Mouse (Mus musculus): ENCODE measurements around the gene 2410002F23Rik. TPM values are rescaled to one million over a fixed set of nuclear protein-coding genes. Genes with fewer than 3 reads are reported as not detected.
"Not testable (repeated sequence)": the region's sequence is repeated elsewhere in the genome, so short reads cannot be mapped to it uniquely, and the experiment has no call there.

The 2410002F23Rik gene
- polyA plus RNA-seq, 1 experiment from 2014 or later, result 221 TPM

- H3K36me3 ChIP-seq, result peaks cover 10% of the 10 kb centered on the region
- H3K9ac ChIP-seq, result no peak overlapping the region
- H3K27me3 ChIP-seq, result no peaks in the 10 kb centered on the region
- no peaks in the 10 kb centered on the region for H3K9me3 ChIP-seq
- no peak overlapping the region for H3K4me2 ChIP-seq
- peaks cover 22% of the 10 kb centered on the region for H3K4me1 ChIP-seq (replicated peaks)
- H3K4me3 ChIP-seq, result no peak overlapping the region
- WGBS, result 71% methylated on average over 1 of the region's 1 CpGs
- H3K27ac ChIP-seq (replicated peaks), result no peak overlapping the region
- no peak for ATAC-seq (ENCODE audit: low FRiP score, low read depth)
These were observed 2.4 kb upstream of the 2410002F23Rik start for GRCm38 (mm10) chr7:44244080-44244479.

GRCm38 (mm10) chr7:44246984-44247470, 505 bp downstream of the 2410002F23Rik start:
- ATAC-seq (ENCODE audit: low FRiP score, low read depth), result peak; percentile 32
- WGBS, result under 1% methylated on average over 23 of the region's 23 CpGs
- H3K36me3 ChIP-seq, result peaks cover 30% of the 10 kb centered on the region

GRCm38 (mm10) chr7:44247971-44248370, 1.4 kb downstream of the 2410002F23Rik start:
- peak overlapping the region; percentile 94; the same call in 1 of the 2 replicates for H3K27ac ChIP-seq (replicated peaks)
- peak overlapping the region; percentile 83 for H3K9ac ChIP-seq
- peak overlapping the region; percentile 70 for H3K4me2 ChIP-seq
- H3K9me3 ChIP-seq, result no peaks in the 10 kb centered on the region
- WGBS, result 94% methylated on average over 2 of the region's 2 CpGs
- H3K27me3 ChIP-seq, result no peaks in the 10 kb centered on the region
- H3K4me1 ChIP-seq (replicated peaks), result peaks cover 38% of the 10 kb centered on the region
- H3K36me3 ChIP-seq, result peaks cover 40% of the 10 kb centered on the region
- H3K4me3 ChIP-seq, result peak overlapping the region; percentile 69
- no peak for ATAC-seq (ENCODE audit: low FRiP score, low read depth)

More at GRCm38 (mm10) chr7:44246984-44247470, 505 bp downstream of the 2410002F23Rik start:
- H3K9me3 ChIP-seq, result no peaks in the 10 kb centered on the region
- peak overlapping the region; percentile 70 for H3K4me2 ChIP-seq
- peak overlapping the region; percentile 83 for H3K9ac ChIP-seq
- peaks cover 32% of the 10 kb centered on the region for H3K4me1 ChIP-seq (replicated peaks)
- H3K27ac ChIP-seq (replicated peaks), result peak overlapping the region; percentile 94
- peak overlapping the region; percentile 69 for H3K4me3 ChIP-seq
- H3K27me3 ChIP-seq, result no peaks in the 10 kb centered on the region

- peaks cover 38% of the 10 kb centered on the region for H3K4me1 ChIP-seq (replicated peaks)
- no peak for ATAC-seq (ENCODE audit: low FRiP score, low read depth)
- 95% methylated on average over 4 of the region's 4 CpGs for WGBS
- H3K9ac ChIP-seq, result no peak overlapping the region
- H3K27me3 ChIP-seq, result no peaks in the 10 kb centered on the region
- H3K4me3 ChIP-seq, result no peak overlapping the region
- no peak overlapping the region for H3K4me2 ChIP-seq
- no peak overlapping the region for H3K27ac ChIP-seq (replicated peaks)
- no peaks in the 10 kb centered on the region for H3K9me3 ChIP-seq
- H3K36me3 ChIP-seq, result peaks cover 41% of the 10 kb centered on the region
These were observed 2.7 kb downstream of the 2410002F23Rik start for GRCm38 (mm10) chr7:44249248-44249647.

- not testable (repeated sequence) for H3K27me3 ChIP-seq; ATAC-seq (ENCODE audit: low FRiP score, low read depth); H3K4me3 ChIP-seq; H3K9me3 ChIP-seq; H3K9ac ChIP-seq; H3K27ac ChIP-seq (replicated peaks); H3K4me2 ChIP-seq
- peaks cover 32% of the 10 kb centered on the region for H3K4me1 ChIP-seq (replicated peaks)
- 91% methylated on average over 17 of the region's 17 CpGs for WGBS
- peaks cover 41% of the 10 kb centered on the region for H3K36me3 ChIP-seq
These were observed 4.3 kb downstream of the 2410002F23Rik start for GRCm38 (mm10) chr7:44250732-44251275.

GRCm38 (mm10) chr7:44253023-44253616, 6.6 kb downstream of the 2410002F23Rik start:
- no peak overlapping the region for H3K4me2 ChIP-seq
- H3K9ac ChIP-seq, result no peak overlapping the region
- peaks cover 40% of the 10 kb centered on the region for H3K36me3 ChIP-seq
- WGBS, result 67% methylated on average over 15 of the region's 15 CpGs
- H3K4me3 ChIP-seq, result no peak overlapping the region
- H3K4me1 ChIP-seq (replicated peaks), result peaks cover 24% of the 10 kb centered on the region
- no peaks in the 10 kb centered on the region for H3K9me3 ChIP-seq
- no peak overlapping the region for H3K27ac ChIP-seq (replicated peaks)
- no peak for ATAC-seq (ENCODE audit: low FRiP score, low read depth)
- H3K27me3 ChIP-seq, result no peaks in the 10 kb centered on the region

- no peaks in the 10 kb centered on the region for H3K27me3 ChIP-seq
- peaks cover 22% of the 10 kb centered on the region for H3K36me3 ChIP-seq
- no peak overlapping the region for H3K27ac ChIP-seq (replicated peaks)
- ATAC-seq (ENCODE audit: low FRiP score, low read depth), result no peak
- 82% methylated on average over 6 of the region's 6 CpGs for WGBS
- H3K9me3 ChIP-seq, result no peaks in the 10 kb centered on the region
- H3K4me2 ChIP-seq, result no peak overlapping the region
- peaks cover 7% of the 10 kb centered on the region for H3K4me1 ChIP-seq (replicated peaks)
- no peak overlapping the region for H3K4me3 ChIP-seq
- H3K9ac ChIP-seq, result no peak overlapping the region
These were observed 8.4 kb downstream of the 2410002F23Rik start for GRCm38 (mm10) chr7:44254930-44255329.

- Histone ChIP-seq H3K27me3 (0 out of 2 replicates have a peak, but pooled peaks cover 4% of the 10 kb centered on the region), H3K27ac (replicated peaks) (no peak within 1 kb of the TSS), H3K36me3 (peaks cover 9% of the 10 kb centered on the region), H3K4me3 (no peak within 1 kb of the TSS), H3K9ac (no peak within 1 kb of the TSS), H3K9me3 (no peaks in the 10 kb centered on the region), H3K4me2 (no peak within 1 kb of the TSS), H3K4me1 (replicated peaks) (0 out of 2 replicates have a peak, but pooled peaks cover 4% of the 10 kb centered on the region)
- ATAC-seq (ENCODE audit: low FRiP score, low read depth), result no peak
- 80% methylated on average over 4 of the region's 4 CpGs for WGBS
These were observed 10.8 kb downstream of the 2410002F23Rik start, which contains the start of gene Acp4 for GRCm38 (mm10) chr7:44257278-44257677. Gene Acp4 (minus strand): TSS chr7:44257378.

- peaks cover 8% of the 10 kb centered on the region for H3K4me1 ChIP-seq (replicated peaks)
- no peaks in the 10 kb centered on the region for H3K36me3 ChIP-seq
- H3K27ac ChIP-seq (replicated peaks), result no peak overlapping the region
- WGBS, result 81% methylated on average over 6 of the region's 6 CpGs
- no peaks in the 10 kb centered on the region for H3K9me3 ChIP-seq
- ATAC-seq (ENCODE audit: low FRiP score, low read depth), result no peak
- no peak overlapping the region for H3K4me3 ChIP-seq
- 0 out of 2 replicates have a peak, but pooled peaks cover 4% of the 10 kb centered on the region for H3K27me3 ChIP-seq
- H3K9ac ChIP-seq, result no peak overlapping the region
- H3K4me2 ChIP-seq, result no peak overlapping the region
These were observed 13.9 kb downstream of the 2410002F23Rik start for GRCm38 (mm10) chr7:44260410-44260809.

- Histone ChIP-seq H3K4me1 (replicated peaks) (peaks cover 8% of the 10 kb centered on the region), H3K4me3 (no peak within 1 kb of the TSS), H3K36me3 (no peaks in the 10 kb centered on the region), H3K27ac (replicated peaks) (no peak within 1 kb of the TSS), H3K27me3 (0 out of 2 replicates have a peak, but pooled peaks cover 4% of the 10 kb centered on the region), H3K4me2 (no peak within 1 kb of the TSS), H3K9me3 (no peaks in the 10 kb centered on the region), H3K9ac (no peak within 1 kb of the TSS)
- 35% methylated on average over 5 of the region's 5 CpGs for WGBS
- no peak for ATAC-seq (ENCODE audit: low FRiP score, low read depth)
These were observed 14.6 kb downstream of the 2410002F23Rik start, which contains the start of gene Gm15517 for GRCm38 (mm10) chr7:44261147-44261546. Gene Gm15517 (plus strand): TSS chr7:44261447.

GRCm38 (mm10) chr7:44262791-44263643, 16.5 kb downstream of the 2410002F23Rik start:
- Histone ChIP-seq H3K9me3 (no peaks in the 10 kb centered on the region), H3K9ac (peak overlapping the region; percentile 51), H3K4me2 (peak overlapping the region; percentile 78), H3K27me3 (0 out of 2 replicates have a peak, but pooled peaks cover 4% of the 10 kb centered on the region), H3K36me3 (no peaks in the 10 kb centered on the region), H3K4me1 (replicated peaks) (peaks cover 8% of the 10 kb centered on the region), H3K27ac (replicated peaks) (peak overlapping the region; percentile 76), H3K4me3 (peak overlapping the region; percentile 38)
- peak; percentile 87 for ATAC-seq (ENCODE audit: low FRiP score, low read depth)
- WGBS, result under 1% methylated on average over 34 of the region's 34 CpGs
